Mouse (Mus musculus) right cerebral cortex, adult 18-20 months (tissue): ENCODE data around the gene Zswim9.

Experiments used
- DNase-seq: peaks from one replicate; pipeline ENCODE4 v3.0.0; 2022; ENCODE audit warnings: mixed read lengths

Gene Zswim9

DNA sequence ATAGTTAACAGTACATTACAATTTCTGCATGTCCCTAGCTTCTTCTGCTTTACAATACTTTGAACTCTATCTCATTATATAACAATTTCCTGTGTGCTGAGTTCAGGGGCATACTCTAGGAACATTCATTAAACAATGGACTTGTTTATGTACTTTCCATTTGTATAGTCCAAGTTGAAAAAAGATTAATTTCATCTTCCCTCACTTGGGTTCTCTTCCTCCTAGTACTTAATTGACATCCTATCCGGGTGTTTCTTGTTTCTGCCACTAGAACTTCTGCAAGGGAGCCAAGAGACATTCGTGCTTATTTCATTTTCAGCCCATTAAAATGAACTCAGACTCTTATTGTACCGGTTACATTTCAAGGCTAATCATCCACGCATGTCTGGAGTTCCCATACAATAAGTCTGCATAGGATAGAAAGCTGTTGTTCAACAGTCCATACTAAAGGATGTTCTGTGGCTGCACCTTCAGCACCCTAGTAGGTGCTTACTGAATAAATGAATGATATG lies 9.7 kb downstream of the Zswim9 start:
- no peak for DNase-seq

- no peak for DNase-seq
Measured at GRCm38 (mm10) chr7:13264396-13264795, 14.1 kb downstream of the Zswim9 start.

GRCm38 (mm10) chr7:13263851-13264250 lies 14.7 kb downstream of the Zswim9 start:
- peak; percentile 12 for DNase-seq

GRCm38 (mm10) chr7:13260746-13261700 lies 17.5 kb downstream of the Zswim9 start:
- DNase-seq = peak; percentile 9

- no peak for DNase-seq
Measured at GRCm38 (mm10) chr7:13212720-13213119, 65.8 kb downstream of the Zswim9 start, which contains the start of gene Vmn1r89. Gene Vmn1r89 (plus strand): TSS chr7:13213020.
